Mouse (Mus musculus) gastrocnemius, adult 18-20 months (tissue): ENCODE results near the gene Sema6d. TPM values are rescaled to one million over a fixed set of nuclear protein-coding genes. Genes with fewer than 3 reads are reported as not detected.

Experiments used
- DNase-seq: peaks from one replicate; pipeline ENCODE4 v3.0.0; 2021; ENCODE audit warnings: low spot score
- total RNA-seq, 2 experiments: library from RNA; stranded (reverse); gene quantifications; 2 replicates each; pipeline ENCODE4 v1.2.3; 2021

Sema6d gene
- total RNA-seq, 2 experiments from 2014 or later: 8.4 to 11.2 TPM

DNA sequence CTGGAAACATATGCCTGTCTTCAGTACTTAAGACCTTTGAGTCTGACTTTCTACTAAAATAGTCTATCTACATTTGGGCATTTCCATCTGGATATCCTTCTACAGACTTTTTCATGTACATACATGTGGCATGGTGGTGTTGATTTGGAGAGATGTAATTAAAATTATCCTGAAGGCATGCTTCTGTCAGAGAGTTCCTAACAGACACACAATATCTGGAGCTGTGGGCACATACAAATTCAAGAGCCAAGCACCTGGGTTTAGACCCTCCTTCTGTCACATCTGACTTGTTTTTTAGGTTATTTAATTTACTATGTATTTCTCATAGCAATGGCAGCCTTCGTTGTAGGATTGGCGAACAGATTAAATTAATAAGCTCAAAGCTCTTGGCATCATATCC, 195.3 kb downstream of the Sema6d start:
- no peak for DNase-seq

DNA sequence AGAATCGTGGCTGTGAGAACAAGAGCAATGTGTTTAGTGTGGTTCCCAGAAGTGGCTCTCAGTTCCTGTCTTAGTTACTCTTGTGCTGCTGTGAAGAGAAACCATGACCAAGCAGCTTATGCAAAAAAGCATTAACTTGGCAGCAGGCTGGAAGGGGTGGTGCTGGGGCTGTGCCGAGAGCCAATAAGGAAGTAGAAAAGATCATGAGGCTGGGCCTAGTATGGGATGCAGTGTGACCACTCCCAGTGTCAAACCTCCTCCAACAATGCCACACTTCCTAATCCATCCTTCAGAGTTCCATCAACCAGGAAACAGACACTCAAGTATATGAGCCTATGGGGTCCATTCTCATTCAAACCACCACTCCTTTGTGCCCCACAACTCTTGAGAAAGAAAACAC, 199.6 kb downstream of the Sema6d start:
- no peak for DNase-seq

DNA sequence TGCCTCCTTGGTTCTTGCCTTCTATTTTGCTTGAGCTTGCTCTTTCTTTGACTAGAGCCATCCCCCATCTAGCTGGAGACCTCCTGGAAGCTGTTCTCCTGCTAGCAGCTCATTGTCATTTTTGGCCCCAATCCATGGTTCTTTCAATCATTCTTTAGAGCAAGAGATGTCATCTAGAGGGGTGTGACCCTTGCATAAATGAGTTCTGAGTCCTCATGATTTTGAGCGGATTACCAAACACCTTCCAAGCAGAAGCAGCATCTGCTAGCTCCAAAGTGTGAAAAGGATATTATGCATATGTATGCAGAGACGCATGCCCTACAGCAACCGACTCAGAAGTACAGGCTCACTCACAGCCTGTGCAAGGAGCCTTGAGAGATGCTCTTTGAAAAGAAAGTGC, 201.4 kb downstream of the Sema6d start:
- no peak for DNase-seq

DNA sequence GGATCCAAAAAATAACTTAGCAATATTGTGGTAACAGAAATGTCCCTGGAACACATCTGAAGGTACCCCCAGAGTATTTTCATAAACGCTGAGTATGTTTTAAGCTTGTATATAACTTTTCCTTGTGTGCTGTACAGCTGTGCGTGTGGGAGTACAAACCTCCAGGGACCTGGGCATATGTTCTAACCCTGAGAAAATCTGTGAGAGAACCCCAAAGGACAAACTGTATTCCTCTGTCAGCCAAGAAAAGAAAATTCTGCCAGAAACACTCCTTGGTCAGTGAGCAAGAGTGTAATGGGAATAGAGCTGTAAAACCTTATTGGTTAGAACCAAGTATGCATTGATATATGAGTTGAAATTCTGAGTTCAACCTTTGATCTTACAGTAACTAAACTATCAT, 203.8 kb downstream of the Sema6d start:
- DNase-seq: no peak

DNA sequence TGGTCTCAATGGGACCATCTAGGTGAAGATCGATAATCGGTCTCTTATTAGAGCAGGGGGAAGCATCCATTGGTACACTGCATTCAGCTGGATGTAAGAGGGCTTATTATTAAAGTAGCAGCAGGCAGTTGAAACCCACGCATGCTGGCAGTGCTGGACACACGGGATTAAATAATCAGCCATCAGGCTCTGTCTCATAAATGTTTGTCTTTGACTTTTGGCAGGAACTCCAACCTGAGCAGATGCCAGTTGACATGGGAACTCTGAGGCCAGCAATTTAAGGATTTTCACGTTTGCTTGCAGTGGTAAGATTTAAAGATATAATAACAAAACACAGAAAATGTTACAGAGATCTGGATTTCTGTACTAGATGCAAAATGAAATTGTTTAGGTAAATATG, 208.6 kb downstream of the Sema6d start:
- DNase-seq: peak; percentile 4

DNA sequence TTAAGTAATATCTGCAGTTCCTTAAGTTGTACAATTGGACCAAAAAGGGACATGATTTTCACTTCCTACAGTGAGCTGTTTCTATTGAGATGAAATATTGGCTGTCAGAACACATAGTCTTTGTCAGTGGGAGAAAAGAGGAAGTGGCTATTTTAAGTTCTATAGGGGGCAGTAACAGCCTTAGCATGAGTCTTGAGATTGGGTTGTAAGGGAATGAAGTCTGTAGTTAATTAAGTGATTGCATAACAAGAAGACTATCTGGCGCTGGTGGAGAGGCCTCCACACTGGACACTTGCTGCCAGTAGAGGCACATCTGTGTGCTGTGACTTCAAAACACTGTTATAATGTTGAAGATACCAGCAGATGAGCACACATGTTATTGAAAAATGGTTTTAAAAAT, 209.1 kb downstream of the Sema6d start:
- peak; percentile 40 for DNase-seq

DNA sequence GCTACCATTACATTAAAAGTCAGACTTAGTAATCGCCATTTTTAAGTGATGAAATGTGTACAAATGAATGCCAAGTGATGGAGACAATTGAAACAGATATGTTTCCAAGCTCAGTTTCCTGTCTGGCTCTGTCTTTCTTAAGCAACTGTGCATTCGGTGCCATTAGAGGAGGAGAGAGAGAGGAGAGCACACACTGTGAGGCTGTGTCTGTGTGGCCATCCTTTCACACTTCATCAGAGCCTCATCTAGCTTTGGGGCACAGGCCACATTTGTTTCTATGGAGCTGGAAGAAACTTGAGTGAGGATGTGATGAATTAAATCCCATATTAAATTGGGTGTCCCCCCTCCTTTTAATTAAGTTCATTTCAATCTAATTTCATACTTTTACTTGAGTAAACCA, 218.8 kb downstream of the Sema6d start:
- DNase-seq: no peak

DNA sequence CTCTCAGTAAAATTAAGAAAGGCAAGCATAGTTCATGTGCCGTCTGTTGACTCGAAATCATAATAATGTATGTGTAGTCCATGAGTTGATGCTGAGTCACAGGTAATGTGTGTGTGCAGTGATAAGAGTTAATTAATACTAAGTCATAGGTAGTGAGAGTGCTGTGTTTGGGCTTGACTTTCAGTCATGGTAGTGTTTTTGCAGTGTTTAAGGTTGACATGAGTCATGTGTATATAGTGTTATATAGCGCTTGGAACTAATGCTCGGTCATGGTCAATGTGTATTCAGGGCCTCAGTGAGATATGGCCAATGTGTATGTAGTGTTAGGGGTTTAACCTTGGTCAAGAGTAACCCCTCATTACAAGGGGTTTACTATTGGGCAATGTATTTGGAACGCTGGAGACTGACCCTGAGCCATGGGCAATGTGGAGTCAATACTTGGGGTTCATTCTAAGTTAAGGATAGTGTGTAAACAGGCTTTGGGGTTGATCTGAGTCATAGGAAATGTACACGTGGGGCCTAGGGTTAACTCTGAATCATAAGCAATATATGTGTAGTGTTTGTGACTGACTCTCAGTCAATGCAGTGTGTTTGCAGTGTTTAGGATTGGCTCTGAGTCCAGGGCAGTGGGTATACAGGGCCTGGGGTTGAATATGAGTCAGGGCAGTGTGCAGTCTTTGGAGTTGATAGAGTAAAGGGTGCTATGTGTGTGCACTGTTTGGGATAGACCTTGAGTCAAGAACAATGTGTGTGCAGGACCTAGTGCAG, 219.8 kb downstream of the Sema6d start:
- DNase-seq: no peak

DNA sequence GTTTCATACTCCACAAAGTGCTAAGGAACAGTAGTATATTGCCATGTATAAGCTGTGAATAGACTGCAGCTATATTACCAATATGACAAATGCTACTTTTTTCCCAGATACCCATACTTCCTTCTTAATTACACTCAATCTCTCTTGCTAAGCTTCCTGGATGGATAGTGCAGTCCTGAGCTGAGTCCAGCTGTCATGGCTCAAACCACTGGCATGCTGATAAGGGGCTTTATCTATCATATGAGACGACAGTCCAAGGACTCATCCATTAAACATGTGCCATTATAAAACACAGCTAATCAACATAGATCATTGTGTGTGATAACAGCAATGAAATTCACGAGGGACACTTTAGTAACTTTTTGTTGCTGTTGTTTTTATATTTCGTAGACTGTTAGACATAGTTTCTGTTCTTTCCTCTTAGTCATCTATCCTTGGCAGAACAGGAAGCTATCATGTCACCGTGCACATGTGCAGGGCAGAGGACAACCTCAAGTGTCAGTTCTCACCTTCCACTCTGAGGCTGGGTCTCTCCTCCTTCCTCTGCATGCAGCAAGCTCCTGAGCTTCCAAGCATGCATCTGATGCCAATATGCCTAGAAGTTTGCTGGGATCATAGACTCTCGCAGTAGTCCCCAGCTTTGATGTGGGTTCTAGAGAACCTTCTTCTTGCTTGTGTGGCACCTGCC, 232.9 kb downstream of the Sema6d start:
- no peak for DNase-seq

DNA sequence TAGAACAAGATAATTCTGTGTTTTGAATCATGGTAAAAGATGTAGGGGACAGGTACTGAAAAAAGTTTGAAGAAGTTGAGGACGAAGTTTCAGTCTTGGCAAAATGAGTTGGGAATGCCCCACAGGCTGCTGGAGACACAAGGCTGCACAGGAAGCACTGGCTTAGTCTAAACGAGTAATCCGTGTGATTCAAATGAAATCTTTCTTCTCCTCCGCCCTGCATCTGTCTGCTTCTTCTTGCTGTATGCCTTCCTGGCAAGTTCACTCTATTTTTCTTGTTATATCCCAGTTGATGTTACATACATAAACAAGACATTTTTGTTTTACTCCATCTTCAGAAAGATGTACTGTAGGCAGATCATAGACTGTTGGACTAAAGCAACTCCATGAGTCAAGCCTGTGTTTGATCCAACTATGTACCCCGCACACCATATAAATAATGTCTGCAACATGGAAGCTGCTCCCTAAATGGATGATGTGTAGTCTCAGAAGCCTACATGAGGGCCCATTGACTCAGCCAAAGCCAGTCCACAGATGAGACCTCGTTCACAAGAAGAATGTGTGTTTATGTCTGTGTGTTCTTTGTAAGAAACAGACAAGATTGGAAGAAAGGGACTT, 234.4 kb downstream of the Sema6d start:
- no peak for DNase-seq

DNA sequence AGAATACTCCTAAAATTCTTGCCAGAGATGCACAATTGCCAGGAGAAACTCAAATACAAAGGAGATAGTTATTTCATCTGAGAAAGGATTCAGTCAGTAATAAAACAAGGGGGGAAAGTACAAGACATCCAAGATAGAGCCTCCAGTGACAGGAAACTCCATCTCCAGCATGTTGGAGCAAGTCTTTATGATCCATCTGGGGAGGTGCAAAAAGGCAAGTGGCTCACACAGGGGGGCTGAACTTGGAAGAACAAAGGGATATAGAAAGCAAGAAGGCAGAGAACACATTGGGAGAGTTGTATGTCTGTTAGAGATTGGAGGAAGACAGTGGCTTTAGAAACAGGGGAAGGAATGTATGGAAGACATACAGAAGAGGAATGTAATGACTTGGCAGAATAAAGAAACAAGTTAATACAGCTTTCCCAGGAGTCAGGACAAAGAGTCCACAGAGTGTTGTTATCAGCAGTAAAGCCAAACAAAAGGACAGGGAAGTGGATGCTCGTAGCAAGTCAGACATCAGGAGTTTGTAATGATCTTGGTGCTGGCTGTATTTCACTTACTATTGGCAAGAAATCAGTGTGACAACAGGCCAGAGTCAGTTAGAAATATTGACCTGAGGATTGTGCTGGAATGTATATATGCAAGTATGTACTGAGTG, 239.8 kb downstream of the Sema6d start:
- no peak for DNase-seq

DNA sequence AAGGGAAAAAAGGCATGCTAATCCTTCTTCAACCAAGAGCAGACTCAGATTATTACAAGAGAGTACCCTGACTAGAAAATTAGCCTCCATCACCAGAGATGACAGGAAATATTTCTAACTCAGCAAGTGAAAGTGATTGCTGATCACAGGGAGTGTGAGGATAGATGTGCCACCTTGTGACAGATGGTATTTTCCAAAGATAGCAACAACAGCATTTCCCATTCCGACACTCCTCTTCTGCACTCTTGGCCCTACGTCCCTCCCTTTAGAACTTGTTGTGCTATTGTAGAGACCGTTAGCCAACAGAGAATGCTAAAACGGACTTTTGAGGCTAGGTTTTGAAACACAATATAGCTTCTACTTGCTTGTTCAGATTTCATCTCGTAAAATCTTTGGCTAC, 243.1 kb downstream of the Sema6d start:
- peak; percentile 1 for DNase-seq

DNA sequence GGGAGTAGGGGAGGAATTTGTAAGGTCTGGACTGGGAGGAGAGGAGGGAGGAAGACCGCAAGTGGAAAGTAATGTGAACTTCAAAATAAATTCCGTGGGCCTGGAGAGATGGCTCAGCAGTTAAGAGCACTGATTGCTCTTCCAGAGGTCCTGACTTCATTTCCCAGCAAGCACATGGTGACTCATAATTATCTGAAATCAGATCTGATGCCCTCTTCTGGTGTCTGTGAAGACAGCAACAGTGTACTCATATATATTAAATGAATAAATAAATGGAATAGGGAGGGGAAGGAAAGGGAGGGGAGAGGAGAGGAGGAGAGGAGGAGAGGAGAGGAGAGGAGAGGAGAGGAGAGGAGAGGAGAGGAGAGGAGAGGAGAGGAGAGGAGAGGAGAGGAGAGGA, 244.9 kb downstream of the Sema6d start:
- DNase-seq: peak; percentile 8

DNA sequence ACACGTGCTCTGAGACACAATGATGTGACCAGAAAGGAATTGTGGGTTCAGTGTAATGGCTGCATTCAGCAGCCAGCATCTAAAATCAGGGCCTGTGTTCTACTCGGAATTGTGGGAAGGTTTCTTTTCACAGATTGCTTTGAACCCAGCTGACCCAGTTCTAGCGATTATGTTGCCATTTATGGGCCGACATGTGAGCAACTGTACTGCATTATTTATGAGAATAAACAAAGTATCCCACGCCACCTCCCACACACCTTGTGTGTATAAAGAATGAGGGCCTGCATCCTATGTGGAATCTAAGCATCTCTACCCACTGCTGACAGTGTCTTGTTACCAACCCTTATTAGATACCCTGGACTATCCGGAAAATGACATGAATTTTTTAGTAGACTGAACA, 248.5 kb downstream of the Sema6d start:
- no peak for DNase-seq

DNA sequence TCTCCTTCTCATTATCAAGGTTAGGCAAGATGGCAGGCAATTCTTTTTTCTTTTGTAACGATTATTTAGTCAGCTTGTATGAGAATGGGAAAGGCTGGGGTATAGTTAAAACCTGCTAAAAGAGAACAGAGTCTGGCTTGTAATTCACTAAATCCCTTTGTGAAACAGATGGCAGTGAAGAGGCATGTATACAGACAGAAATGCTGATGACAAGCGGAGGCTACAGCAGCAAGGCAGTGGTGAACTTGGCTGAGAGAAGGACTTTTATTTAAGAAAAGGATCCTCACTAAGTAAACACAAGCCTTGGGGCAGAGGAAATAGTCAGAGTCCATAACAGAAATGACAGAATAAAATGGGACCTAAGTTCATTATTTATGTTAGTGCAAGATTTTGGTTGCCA, 264.4 kb downstream of the Sema6d start:
- no peak for DNase-seq

DNA sequence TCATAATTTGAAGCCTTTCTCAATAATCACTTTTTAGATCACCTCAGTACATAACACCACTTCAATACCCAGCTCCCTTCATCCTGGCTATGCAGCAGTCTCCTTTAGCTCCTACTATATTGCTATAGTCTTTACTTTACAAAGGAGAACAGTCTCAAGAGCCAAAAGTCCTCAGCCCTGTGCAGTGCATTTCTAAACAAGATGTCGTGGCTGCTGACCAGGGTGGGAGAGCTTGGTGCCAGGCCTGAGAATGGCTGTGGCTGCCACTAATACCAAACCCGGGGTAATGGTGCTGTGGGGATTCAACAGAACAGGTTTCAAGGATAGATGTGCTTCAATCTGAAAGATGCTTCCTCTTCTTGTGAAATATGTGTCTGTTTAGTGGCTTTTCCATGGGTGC, 264.9 kb downstream of the Sema6d start:
- DNase-seq: no peak

DNA sequence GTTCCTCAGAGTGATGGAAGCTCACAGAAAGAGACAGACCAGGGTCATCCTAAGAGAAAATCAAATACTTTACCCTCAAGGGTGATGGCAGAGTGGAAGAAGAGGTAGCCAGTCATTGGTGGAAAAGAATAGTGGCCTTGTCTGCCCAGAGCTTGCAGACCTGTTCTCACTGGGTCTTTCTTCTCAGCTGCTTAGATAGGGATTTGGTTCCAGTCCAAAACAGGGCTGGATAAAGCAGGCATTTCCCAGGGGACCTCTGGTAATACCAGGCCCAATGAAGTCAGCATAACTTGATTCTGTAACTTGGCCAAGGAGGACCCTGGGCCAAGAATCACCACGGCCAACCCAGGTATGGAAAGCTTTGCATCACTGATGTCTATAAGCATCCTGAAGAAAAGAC, 279.5 kb downstream of the Sema6d start:
- DNase-seq: peak; percentile 11

DNA sequence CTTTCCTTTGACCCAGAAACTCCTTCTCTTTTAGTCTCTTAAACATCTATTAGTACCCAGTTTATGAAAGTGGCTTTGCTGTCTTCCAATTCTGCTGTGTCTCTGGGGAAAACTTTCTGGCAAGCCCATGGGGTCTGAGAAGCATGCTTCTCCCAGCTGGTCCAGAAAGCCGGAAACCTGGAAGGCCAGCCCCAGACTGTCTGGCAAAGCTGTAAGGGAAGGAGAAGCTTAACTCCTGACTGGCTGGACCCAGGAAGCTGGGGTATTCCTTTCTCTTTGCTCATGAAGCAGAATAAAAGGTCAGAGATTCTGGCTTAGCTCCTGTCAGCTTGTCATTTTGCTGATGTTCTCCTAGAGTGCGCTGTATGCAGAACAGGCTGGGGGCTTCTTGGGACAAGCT, 280.2 kb downstream of the Sema6d start:
- peak; percentile 82 for DNase-seq

DNA sequence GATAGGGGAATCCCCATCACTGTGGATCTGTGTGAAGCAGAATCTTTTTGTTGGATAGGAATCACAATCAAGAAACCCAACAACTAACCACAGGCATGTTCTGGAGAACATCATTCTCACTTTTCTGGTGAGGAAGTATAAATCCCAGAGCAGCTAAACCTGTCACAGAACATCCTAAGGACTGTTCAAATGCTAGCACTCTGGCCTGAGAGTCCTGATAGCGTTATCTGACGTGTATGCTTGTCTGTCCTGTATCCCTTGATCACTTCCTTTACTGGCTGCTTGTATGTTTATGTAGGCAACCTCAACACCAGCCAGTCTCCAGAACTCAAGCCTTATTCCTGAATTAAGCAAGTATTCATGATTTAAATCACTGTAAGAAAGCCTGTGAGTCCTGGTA, 281.6 kb downstream of the Sema6d start:
- DNase-seq: no peak

DNA sequence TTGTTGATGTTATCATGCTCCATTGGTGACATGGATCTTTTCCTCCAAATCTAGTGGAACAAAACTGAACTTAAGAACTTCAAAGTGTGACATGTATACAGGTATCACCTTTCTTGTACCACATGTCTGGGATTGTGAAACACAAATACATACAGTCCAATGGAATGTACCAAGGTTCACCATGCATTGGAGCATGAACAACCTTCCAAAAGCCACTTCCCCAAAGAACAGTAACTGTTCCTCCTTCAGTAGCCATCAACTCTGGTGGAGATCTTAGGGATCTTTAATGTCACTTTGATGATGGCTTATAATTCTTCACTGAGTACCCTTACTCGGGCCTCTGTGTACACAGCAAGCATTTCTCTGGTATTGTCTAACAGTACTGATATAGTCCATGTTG, 295.3 kb downstream of the Sema6d start:
- no peak for DNase-seq

DNA sequence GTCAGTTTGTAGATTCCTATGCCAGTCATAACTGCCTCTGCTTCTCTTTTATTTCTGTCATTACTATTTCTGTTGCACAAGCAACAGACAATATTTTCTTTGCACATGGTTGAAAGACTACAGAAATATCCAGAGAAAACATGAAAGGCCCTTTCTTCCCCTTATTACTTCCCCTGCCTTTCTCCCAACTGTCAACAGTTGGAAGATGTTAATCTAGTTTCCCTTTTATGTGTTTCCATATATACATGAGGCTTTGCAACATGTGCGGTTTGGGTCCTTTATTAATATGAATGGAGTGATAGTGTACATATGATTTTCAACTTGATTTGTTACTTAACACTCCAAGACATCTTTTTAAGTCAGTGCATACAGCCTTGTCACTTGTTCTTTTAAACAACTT, 296.0 kb downstream of the Sema6d start:
- DNase-seq: no peak

DNA sequence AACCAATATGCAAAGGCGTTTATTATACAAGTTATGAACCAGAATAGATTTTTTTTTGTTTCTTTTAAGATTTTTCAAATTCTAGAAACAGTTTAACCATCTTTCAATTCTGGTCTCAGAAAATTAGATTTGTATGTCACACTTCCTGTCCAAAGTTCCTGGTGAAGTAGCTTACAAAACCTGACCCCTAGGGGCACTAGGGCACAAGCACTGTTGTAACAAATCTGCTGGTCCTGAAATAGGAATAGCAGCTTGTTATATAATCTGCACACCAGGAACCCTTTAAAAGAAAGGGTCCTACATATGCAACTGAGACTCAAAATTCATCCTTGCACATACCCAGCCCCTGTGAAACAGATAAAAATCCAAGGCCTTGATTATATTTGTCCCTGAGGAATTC, 298.5 kb downstream of the Sema6d start:
- DNase-seq: no peak
